Mouse (Mus musculus) midbrain, postnatal 0 days (tissue): Measurements from ENCODE around the gene C2cd6. TPM values are rescaled to one million over a fixed set of nuclear protein-coding genes. Genes with fewer than 3 reads are reported as not detected.

Source experiments
- ATAC-seq: fragments of 200-750 bp; cut with Nextera tagmentation; 2 replicates; pipeline ENCODE4 v1.8.0; 2017; ENCODE audit warnings: moderate number of reproducible peaks, mild to moderate bottlenecking, moderate TSS enrichment, moderate library complexity; ENCODE audit not compliant: low FRiP score
- DNase-seq: peaks from one replicate; pipeline ENCODE4 v3.0.0-alpha.2; 2015; ENCODE audit warnings: low spot score
- H3K27ac ChIP-seq: fragments of 300-500 bp; sonication (generic); 2 replicates; pipeline ENCODE4 v1.5.1; 2014; ENCODE audit warnings: low read depth, mild to moderate bottlenecking, low read length, mixed read lengths
- H3K27me3 ChIP-seq: fragments of 300-500 bp; sonication (generic); 2 replicates; pipeline ENCODE4 v1.6.1; 2014; ENCODE audit warnings: low read length, control low read depth, mixed read lengths; ENCODE audit not compliant: insufficient read depth
- H3K36me3 ChIP-seq: fragments of 300-500 bp; sonication (generic); 2 replicates; pipeline ENCODE4 v1.6.1; 2014; ENCODE audit warnings: low read length, control low read depth, mixed read lengths; ENCODE audit not compliant: insufficient read depth
- H3K4me1 ChIP-seq: fragments of 300-500 bp; sonication (generic); 2 replicates; pipeline ENCODE4 v1.6.1; 2014; ENCODE audit warnings: mild to moderate bottlenecking, control low read depth, antibody characterized with exemption, low read length, mixed read lengths; ENCODE audit not compliant: insufficient read depth
- H3K4me2 ChIP-seq: fragments of 300-500 bp; sonication (generic); 2 replicates; pipeline ENCODE4 v1.6.1; 2014; ENCODE audit warnings: low read depth, mild to moderate bottlenecking, low read length, mixed read lengths; ENCODE audit not compliant: poor library complexity, severe bottlenecking
- H3K4me3 ChIP-seq: fragments of 300-500 bp; sonication (generic); 2 replicates; pipeline ENCODE4 v1.5.1; 2014; ENCODE audit warnings: low read depth, mild to moderate bottlenecking, low read length, moderate library complexity
- H3K9ac ChIP-seq: fragments of 300-500 bp; sonication (generic); replicated peaks from 2 replicates; pipeline ENCODE4 v1.6.1; 2014; ENCODE audit warnings: mild to moderate bottlenecking, low read length, moderate library complexity, mixed read lengths; ENCODE audit not compliant: poor library complexity, severe bottlenecking
- H3K9me3 ChIP-seq: fragments of 300-500 bp; sonication (generic); 2 replicates; pipeline ENCODE4 v1.6.1; 2016; ENCODE audit warnings: low read length, control low read depth
- CTCF ChIP-seq: IDR thresholded peaks from 2 replicates; pipeline ENCODE4 v1.5.1; 2016; ENCODE audit warnings: antibody characterized with exemption, mild to moderate bottlenecking
- WGBS: fragments of 180-500 bp; shearing (Covaris S2); extraction: QIAGEN DNeasy Blood & Tissue Kit; methylation state at CpG from one replicate; pipeline ENCODE4 v1.1.7; 2014; 5-methylcytosine and 5-hydroxymethylcytosine counted together
- polyA plus RNA-seq: library from polyadenylated mRNA; unstranded; fragments of >200 nt; fragmentation: Nextera tagmentation; extraction: Ambion mirVana; gene quantifications from 2 replicates; pipeline ENCODE4 v1.2.1, GENCODE M21; 2015
- total RNA-seq: library from RNA; depleted of rRNA; stranded (reverse); fragments of >200 nt; gene quantifications from 2 replicates; pipeline ENCODE4 v1.2.3, GENCODE M21; 2014; rRNA removed

The C2cd6 gene
- total and polyA plus RNA-seq, 2 experiments from 2014 or later, result 0.23 TPM; not detected in 1

DNA sequence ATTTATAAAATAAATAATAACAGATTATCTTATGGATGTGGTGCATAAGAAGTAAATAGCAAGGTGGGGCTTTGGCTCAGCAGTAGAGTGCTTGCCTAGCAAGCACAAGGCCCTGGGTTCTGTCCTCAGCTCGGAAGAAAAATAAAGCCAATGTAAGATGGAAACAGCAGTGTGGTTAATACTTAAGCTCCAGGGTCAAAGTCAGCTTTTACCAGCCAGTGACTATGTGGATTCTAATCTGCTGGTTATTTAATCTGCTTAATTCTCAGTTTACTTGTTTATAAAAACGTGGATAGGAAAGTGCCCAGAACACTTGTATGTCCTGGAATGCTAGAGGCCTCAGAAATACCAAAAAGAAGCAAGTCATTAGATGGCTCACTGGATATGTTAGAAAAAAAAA is 37.7 kb downstream of the C2cd6 start:
- 66% methylated on average over 2 of the region's 2 CpGs for WGBS
- H3K27ac ChIP-seq, result no peak overlapping the region
- H3K4me2 ChIP-seq, result no peak overlapping the region
- no peaks in the 10 kb centered on the region for H3K36me3 ChIP-seq
- H3K9me3 ChIP-seq, result no peaks in the 10 kb centered on the region
- H3K4me1 ChIP-seq, result no peaks in the 10 kb centered on the region
- H3K9ac ChIP-seq, result no peak overlapping the region
- TF ChIP-seq CTCF, result no peak
- no peaks in the 10 kb centered on the region for H3K27me3 ChIP-seq
- ATAC-seq, result no peak
- no peak overlapping the region for H3K4me3 ChIP-seq
- DNase-seq, result no peak

- H3K27me3 ChIP-seq, result no peaks in the 10 kb centered on the region
- DNase-seq, result no peak
- no peak for ATAC-seq
- TF ChIP-seq CTCF, result no peak
- WGBS, result 82% methylated on average over 2 of the region's 2 CpGs
- no peak overlapping the region for H3K9ac ChIP-seq
- no peaks in the 10 kb centered on the region for H3K9me3 ChIP-seq
- no peaks in the 10 kb centered on the region for H3K36me3 ChIP-seq
- no peak overlapping the region for H3K27ac ChIP-seq
- H3K4me1 ChIP-seq, result no peaks in the 10 kb centered on the region
- no peak overlapping the region for H3K4me3 ChIP-seq
- no peak overlapping the region for H3K4me2 ChIP-seq
Measured at GRCm38 (mm10) chr1:59051306-59051705, 43.4 kb downstream of the C2cd6 start.

- Histone ChIP-seq H3K27me3 (no peaks in the 10 kb centered on the region), H3K9me3 (no peaks in the 10 kb centered on the region), H3K4me3 (no peak overlapping the region), H3K27ac (no peak overlapping the region), H3K36me3 (no peaks in the 10 kb centered on the region), H3K4me1 (no peaks in the 10 kb centered on the region), H3K4me2 (no peak overlapping the region), H3K9ac (no peak overlapping the region)
- ATAC-seq (no peak), DNase-seq (peak; percentile 33)
- no peak for TF ChIP-seq CTCF
- WGBS, result 69% methylated on average over 5 of the region's 5 CpGs
Measured at GRCm38 (mm10) chr1:59037723-59038122, 57.0 kb downstream of the C2cd6 start.

DNA sequence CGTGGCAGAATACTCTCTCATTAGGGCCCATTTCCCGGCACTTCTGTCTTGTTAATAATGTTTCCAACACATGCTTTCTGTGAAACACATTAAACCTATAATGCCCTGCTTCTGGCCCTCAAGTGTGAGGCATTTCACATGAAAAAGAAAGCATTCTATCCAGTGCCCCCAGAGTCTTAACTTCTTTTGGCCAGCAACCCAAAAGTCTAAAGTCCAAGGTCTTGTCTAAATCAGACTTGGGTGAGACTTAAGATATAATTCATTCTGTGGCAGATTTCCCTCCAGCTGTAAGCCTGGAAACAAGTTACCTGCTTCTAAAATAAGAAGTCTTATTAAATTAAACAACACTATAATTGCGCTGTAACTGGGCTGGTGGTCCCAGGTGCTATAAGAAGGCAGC is 73.1 kb downstream of the C2cd6 start:
- no peak for ATAC-seq
- WGBS, result 86% methylated on average over 3 of the region's 3 CpGs
- Histone ChIP-seq H3K36me3 (no peaks in the 10 kb centered on the region), H3K27me3 (no peaks in the 10 kb centered on the region), H3K4me3 (no peak overlapping the region), H3K4me2 (no peak overlapping the region), H3K4me1 (no peaks in the 10 kb centered on the region), H3K9me3 (no peaks in the 10 kb centered on the region), H3K9ac (no peak overlapping the region), H3K27ac (no peak overlapping the region)
- no peak for TF ChIP-seq CTCF
- no peak for DNase-seq

DNA sequence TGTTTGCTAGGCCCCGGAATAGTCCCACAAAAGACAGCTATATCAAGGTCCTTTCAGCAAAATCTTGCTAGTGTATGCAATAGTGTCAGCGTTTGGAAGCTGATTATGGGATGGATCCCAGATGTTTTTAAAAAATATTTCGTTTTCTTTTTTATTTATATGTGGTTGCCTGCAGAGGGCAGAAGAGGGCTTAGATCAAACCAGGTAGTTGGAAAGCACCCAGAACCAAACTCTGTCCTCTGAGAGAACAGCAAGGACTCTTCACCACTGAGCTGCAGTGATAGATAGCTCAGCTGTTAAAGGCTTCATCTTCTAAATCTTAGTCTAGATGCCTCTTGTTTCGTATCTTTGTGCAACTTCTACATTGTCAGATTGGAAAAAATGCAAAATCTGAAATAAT is 85.5 kb downstream of the C2cd6 start:
- Histone ChIP-seq H3K4me2 (no peak overlapping the region), H3K36me3 (no peaks in the 10 kb centered on the region), H3K27ac (no peak overlapping the region), H3K4me3 (no peak overlapping the region), H3K9me3 (no peaks in the 10 kb centered on the region), H3K27me3 (no peaks in the 10 kb centered on the region), H3K9ac (no peak overlapping the region), H3K4me1 (no peaks in the 10 kb centered on the region)
- DNase-seq (peak; percentile 49), ATAC-seq (no peak)
- TF ChIP-seq CTCF, result peak; percentile 53
- WGBS, result 49% methylated on average over 4 of the region's 4 CpGs

Other genes with a start within 250 kb of the C2cd6 start
- 40.4 and 46.7 TPM in 2 replicates for gene Trak2, start 121.5 kb downstream of the C2cd6 start, total RNA-seq
- 11.5 and 13.3 TPM in 2 replicates for gene Trak2, start 121.5 kb downstream of the C2cd6 start, polyA plus RNA-seq
- 53.3 and 53.9 TPM in 2 replicates for gene Stradb, start 121.4 kb downstream of the C2cd6 start, total RNA-seq
- 108 and 115 TPM in 2 replicates for gene Stradb, start 121.4 kb downstream of the C2cd6 start, polyA plus RNA-seq
- 28.2 and 37.2 TPM in 2 replicates for gene Tmem237, start 25.5 kb upstream of the C2cd6 start, total RNA-seq
- 56.9 and 60.4 TPM in 2 replicates for gene Tmem237, start 25.5 kb upstream of the C2cd6 start, polyA plus RNA-seq
- 2.6 and 4.4 TPM in 2 replicates for gene Mpp4, start 68.5 kb upstream of the C2cd6 start, total RNA-seq
- gene Mpp4, start 68.5 kb upstream of the C2cd6 start, polyA plus RNA-seq, result 0.58 and 0.64 TPM in 2 replicates
- 37.7 and 39.8 TPM in 2 replicates for gene Als2, start 142.3 kb upstream of the C2cd6 start, total RNA-seq
- 12.3 and 13.2 TPM in 2 replicates for gene Als2, start 142.3 kb upstream of the C2cd6 start, polyA plus RNA-seq
- gene Cdk15, start 162.0 kb upstream of the C2cd6 start, total RNA-seq, result 0.66 and 1.1 TPM in 2 replicates
- 1.7 and 2.1 TPM in 2 replicates for gene Cdk15, start 162.0 kb upstream of the C2cd6 start, polyA plus RNA-seq